Mouse (Mus musculus): Measurements from ENCODE around the gene Faim. TPM values are rescaled to one million over a fixed set of nuclear protein-coding genes. Genes with fewer than 3 reads are reported as not detected.

The Faim gene
- total and polyA plus RNA-seq, 3 experiments, result 35.7 to 83.5 (median 52.4) TPM

DNA sequence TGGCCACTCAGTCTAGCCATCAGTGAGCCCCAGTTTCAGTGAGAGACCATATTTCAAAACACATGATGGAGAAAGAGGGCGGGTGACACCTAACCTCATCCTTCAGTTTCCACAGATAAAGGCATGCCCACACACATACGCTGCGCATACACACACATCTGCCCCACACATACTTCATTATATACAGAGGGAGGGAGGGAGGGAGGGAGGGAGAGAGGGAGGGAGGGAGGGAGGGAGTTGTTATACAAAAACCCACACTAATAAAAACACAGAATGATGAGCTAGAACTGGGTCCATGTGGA, 23.7 kb downstream of the Faim start:
- in situ Hi-C loops (cut with MboI; ENCODE audit: low pct_ligation_motif_present, low pct_unique_long_range_greater_than_20kb, low sequenced_read_pairs) (no loop called here), dilution Hi-C loops (cut with MboI; ENCODE audit: extremely low pct_ligation_motif_present, extremely low pct_unique_long_range_greater_than_20kb, low sequenced_read_pairs) (no loop called here)
- Histone ChIP-seq H3K9ac (ENCODE audit: insufficient read depth, low read depth) (no peak overlapping the region), H3K27me3 (replicated peaks) (no peaks in the 10 kb centered on the region), H3K4me2 (ENCODE audit: insufficient read depth, low read depth, poor library complexity, severe bottlenecking) (peak overlapping the region; percentile 66), H3K27ac (ENCODE audit: insufficient read depth, low read depth) (no peak overlapping the region), H3K79me2 (replicated peaks; ENCODE audit: control insufficient read depth, extremely low read depth, insufficient read depth, poor library complexity, severe bottlenecking) (no peaks in the 10 kb centered on the region), H3K36me3 (replicated peaks in 1 of 2; ENCODE audit: control insufficient read depth in 1 of 2, insufficient read depth in 1 of 2, low read length in 1 of 2) (peaks cover 0 to 9% of the 10 kb centered on the region in 2 experiments), H3K9me3 (replicated peaks; ENCODE audit: low read length) (no peaks in the 10 kb centered on the region), H3K4me3 (replicated peaks in 1 of 3; ENCODE audit: low read depth in 2 of 3, low read length in 2 of 3, poor library complexity in 1 of 3) (no peak overlapping the region), H3K4me1 (ENCODE audit: control insufficient read depth in 1 of 2, insufficient read depth in 2 of 2) (peaks cover 0 to 8% of the 10 kb centered on the region in 2 experiments; a peak in 1 of 4 replicates)
- no peak for TF ChIP-seq KAT2A (IDR thresholded peaks at IDR 0.05; ENCODE audit: insufficient replicate concordance, low read length)
- no peak for DNase-seq (ENCODE audit: extremely low read depth)

DNA sequence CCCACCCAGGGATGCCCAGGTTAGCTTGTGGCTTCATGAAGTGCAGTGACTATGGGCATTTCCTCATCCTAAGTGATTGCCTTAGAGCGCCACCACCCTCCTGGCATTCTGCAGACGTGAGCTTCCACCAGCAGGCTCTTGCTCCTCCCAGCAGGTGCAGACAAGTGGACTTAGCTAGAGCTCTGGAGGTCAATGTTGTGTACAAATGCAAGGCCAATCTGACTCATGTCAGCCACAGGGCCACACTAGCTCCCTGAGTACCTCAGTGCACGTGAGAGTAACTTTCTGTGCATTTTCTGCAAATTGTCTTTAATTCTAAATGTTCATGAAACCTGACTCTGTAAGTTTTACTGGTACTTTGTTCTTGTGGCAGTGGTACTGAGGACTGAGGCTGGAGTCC, 30.1 kb downstream of the Faim start:
- dilution Hi-C loops (cut with MboI; ENCODE audit: extremely low pct_ligation_motif_present, extremely low pct_unique_long_range_greater_than_20kb, low sequenced_read_pairs), result no loop called here

GRCm38 (mm10) chr9:99016759-99017158, 30.6 kb downstream of the Faim start:
- TF ChIP-seq RAD21 (IDR thresholded peaks at IDR 0.05; ENCODE audit: low read depth, low read length), result no peak
- TF ChIP-seq NRF1 (IDR thresholded peaks at IDR 0.05; ENCODE audit: low read depth, low read length), result no peak
- no peak for TF ChIP-seq JUN (IDR thresholded peaks at IDR 0.05; ENCODE audit: insufficient read depth, low read depth, low read length)
- TF ChIP-seq MYC (IDR thresholded peaks at IDR 0.05; ENCODE audit: low read depth, low read length), result no peak
- TF ChIP-seq MAZ (IDR thresholded peaks at IDR 0.05; ENCODE audit: low read depth, low read length), result no peak
- TF ChIP-seq MAX (IDR thresholded peaks at IDR 0.05; ENCODE audit: low read length), result no peak
- TF ChIP-seq ZMIZ1 (IDR thresholded peaks at IDR 0.05; ENCODE audit: low read depth, low read length), result no peak
- TF ChIP-seq GABPA (IDR thresholded peaks at IDR 0.05; ENCODE audit: insufficient replicate concordance, low read depth, low read length), result no peak
- TF ChIP-seq SIN3A (IDR thresholded peaks at IDR 0.05; ENCODE audit: low read length), result no peak
- no peak for TF ChIP-seq ELF1 (IDR thresholded peaks at IDR 0.05; ENCODE audit: low read depth, low read length)
- TF ChIP-seq POLR2AphosphoS2 (IDR thresholded peaks at IDR 0.05; ENCODE audit: low read depth, low read length), result no peak
- TF ChIP-seq RCOR1 (conservative IDR thresholded peaks at IDR 0.05; ENCODE audit: low read depth, low read length), result no peak
- no peak for TF ChIP-seq NELFE (IDR thresholded peaks at IDR 0.05; ENCODE audit: low read depth, low read length)
- TF ChIP-seq IRF4 (IDR thresholded peaks at IDR 0.05; ENCODE audit: low read depth, low read length), result no peak
- no peak for TF ChIP-seq USF1 (IDR thresholded peaks at IDR 0.05; ENCODE audit: low read depth, low read length)
- TF ChIP-seq KAT2A (IDR thresholded peaks at IDR 0.05; ENCODE audit: insufficient replicate concordance, low read length), result no peak
- TF ChIP-seq POLR2A (IDR thresholded peaks at IDR 0.05; ENCODE audit: low read depth, low read length), result no peak
- no peak for TF ChIP-seq TBP (conservative IDR thresholded peaks at IDR 0.05; ENCODE audit: low read depth, low read length)
- TF ChIP-seq MEF2A (IDR thresholded peaks at IDR 0.05; ENCODE audit: borderline replicate concordance, low read depth, low read length), result no peak
- Histone ChIP-seq H3K27ac (ENCODE audit: insufficient read depth, low read depth) (no peak overlapping the region), H3K4me3 (replicated peaks in 1 of 3; ENCODE audit: low read depth in 2 of 3, low read length in 2 of 3, poor library complexity in 1 of 3) (no peak overlapping the region), H3K27me3 (replicated peaks) (no peaks in the 10 kb centered on the region), H3K79me2 (replicated peaks; ENCODE audit: control insufficient read depth, extremely low read depth, insufficient read depth, poor library complexity, severe bottlenecking) (no peaks in the 10 kb centered on the region), H3K4me2 (ENCODE audit: insufficient read depth, low read depth, poor library complexity, severe bottlenecking) (no peak overlapping the region), H3K9ac (ENCODE audit: insufficient read depth, low read depth) (no peak overlapping the region), H3K36me3 (replicated peaks in 1 of 2; ENCODE audit: control insufficient read depth in 1 of 2, insufficient read depth in 1 of 2, low read length in 1 of 2) (no peaks in the 10 kb centered on the region), H3K9me3 (replicated peaks; ENCODE audit: low read length) (no peaks in the 10 kb centered on the region), H3K4me1 (ENCODE audit: control insufficient read depth in 1 of 2, insufficient read depth in 2 of 2) (no peaks in the 10 kb centered on the region)
- dilution Hi-C loops (cut with MboI; ENCODE audit: extremely low pct_ligation_motif_present, extremely low pct_unique_long_range_greater_than_20kb, low sequenced_read_pairs), result no loop called here
- in situ Hi-C loops (cut with MboI; ENCODE audit: low pct_ligation_motif_present, low pct_unique_long_range_greater_than_20kb, low sequenced_read_pairs), result no loop called here
- DNase-seq (ENCODE audit: extremely low read depth), result no peak

More for the DNA sequence above, 30.1 kb downstream of the Faim start:
- no peaks in the 10 kb centered on the region for H3K79me2 ChIP-seq (replicated peaks; ENCODE audit: control insufficient read depth, extremely low read depth, insufficient read depth, poor library complexity, severe bottlenecking)
- DNase-seq (ENCODE audit: extremely low read depth), result no peak
- no peak overlapping the region for H3K4me3 ChIP-seq (replicated peaks in 1 of 3; ENCODE audit: low read depth in 2 of 3, low read length in 2 of 3, poor library complexity in 1 of 3)
- no peak overlapping the region for H3K4me2 ChIP-seq (ENCODE audit: insufficient read depth, low read depth, poor library complexity, severe bottlenecking)
- no peaks in the 10 kb centered on the region for H3K4me1 ChIP-seq (ENCODE audit: control insufficient read depth in 1 of 2, insufficient read depth in 2 of 2)
- H3K9me3 ChIP-seq (replicated peaks; ENCODE audit: low read length), result no peaks in the 10 kb centered on the region
- TF ChIP-seq ZNF384 (IDR thresholded peaks at IDR 0.05; ENCODE audit: low read depth, low read length), result no peak
- TF ChIP-seq SMC3 (IDR thresholded peaks at IDR 0.05; ENCODE audit: low read depth, low read length), result no peak
- TF ChIP-seq TCF12 (IDR thresholded peaks at IDR 0.05; ENCODE audit: low read depth, low read length), result no peak
- no peak for TF ChIP-seq KAT2A (IDR thresholded peaks at IDR 0.05; ENCODE audit: insufficient replicate concordance, low read length)
- TF ChIP-seq UBTF (IDR thresholded peaks at IDR 0.05; ENCODE audit: low read depth, low read length), result no peak
- TF ChIP-seq CHD1 (IDR thresholded peaks at IDR 0.05; ENCODE audit: low read depth, low read length), result no peak
- TF ChIP-seq TBP (conservative IDR thresholded peaks at IDR 0.05; ENCODE audit: low read depth, low read length), result no peak
- no peak for TF ChIP-seq USF2 (conservative IDR thresholded peaks at IDR 0.05; ENCODE audit: low read depth, low read length)
- no peak for TF ChIP-seq HCFC1 (IDR thresholded peaks at IDR 0.05; ENCODE audit: low read depth, low read length)
- TF ChIP-seq EP300 (IDR thresholded peaks at IDR 0.05; ENCODE audit: low read length), result no peak
- TF ChIP-seq ZKSCAN1 (IDR thresholded peaks at IDR 0.05; ENCODE audit: borderline replicate concordance, low read depth, low read length), result no peak
- TF ChIP-seq RCOR1 (conservative IDR thresholded peaks at IDR 0.05; ENCODE audit: low read depth, low read length), result no peak
- TF ChIP-seq PAX5 (IDR thresholded peaks at IDR 0.05; ENCODE audit: low read length), result no peak
- TF ChIP-seq NRF1 (IDR thresholded peaks at IDR 0.05; ENCODE audit: low read depth, low read length), result no peak
- no peak for TF ChIP-seq MYC (IDR thresholded peaks at IDR 0.05; ENCODE audit: low read depth, low read length)
- no peak for TF ChIP-seq CHD2 (IDR thresholded peaks at IDR 0.05; ENCODE audit: low read length)
- TF ChIP-seq IRF4 (IDR thresholded peaks at IDR 0.05; ENCODE audit: low read depth, low read length), result no peak
- H3K27ac ChIP-seq (ENCODE audit: insufficient read depth, low read depth), result no peak overlapping the region
- no peaks in the 10 kb centered on the region for H3K36me3 ChIP-seq (replicated peaks in 1 of 2; ENCODE audit: control insufficient read depth in 1 of 2, insufficient read depth in 1 of 2, low read length in 1 of 2)
- no peak overlapping the region for H3K9ac ChIP-seq (ENCODE audit: insufficient read depth, low read depth)
- in situ Hi-C loops (cut with MboI; ENCODE audit: low pct_ligation_motif_present, low pct_unique_long_range_greater_than_20kb, low sequenced_read_pairs), result no loop called here
- H3K27me3 ChIP-seq (replicated peaks), result no peaks in the 10 kb centered on the region
